Mouse (Mus musculus) olfactory bulb, adult 2 months (tissue): ENCODE results near the gene Tfb1m. TPM values are rescaled to one million over a fixed set of nuclear protein-coding genes. Genes with fewer than 3 reads are reported as not detected.

Experiments used
- H3K27ac ChIP-seq: fragments of 200-500 bp; 2 replicates; pipeline ENCODE4 v1.5.1; 2012; ENCODE audit warnings: low read depth, low read length; ENCODE audit not compliant: insufficient read depth
- H3K4me1 ChIP-seq: fragments of 200-500 bp; 2 replicates; pipeline ENCODE4 v1.6.1; 2012; ENCODE audit warnings: low read length; ENCODE audit not compliant: control insufficient read depth, insufficient read depth
- H3K4me3 ChIP-seq: fragments of 200-500 bp; 2 replicates; pipeline ENCODE4 v1.5.1; 2012; ENCODE audit warnings: mild to moderate bottlenecking, low read depth, low read length, moderate library complexity; ENCODE audit not compliant: insufficient read depth
- CTCF ChIP-seq: fragments of 200-500 bp; IDR thresholded peaks from 2 replicates; pipeline ENCODE4 v1.5.1; 2012; ENCODE audit warnings: low read depth, mild to moderate bottlenecking, low read length, moderate library complexity; ENCODE audit not compliant: insufficient read depth
- POLR2A ChIP-seq: fragments of 200-500 bp; IDR thresholded peaks from 2 replicates; pipeline ENCODE4 v1.6.1; 2012; ENCODE audit warnings: mild to moderate bottlenecking, low read depth, low read length, moderate library complexity; ENCODE audit not compliant: insufficient read depth
- WGBS: fragments of 180-500 bp; shearing (Covaris S2); methylation state at CpG from one replicate; pipeline ENCODE4 v1.1.7; 2018; 5-methylcytosine and 5-hydroxymethylcytosine counted together
- polyA plus RNA-seq: library from polyadenylated mRNA; stranded (reverse); fragments of >200 nt; gene quantifications from 2 replicates; pipeline ENCODE4 v1.2.4, GENCODE M21; 2012; ENCODE audit warnings: low replicate concordance; ENCODE audit not compliant: missing spikeins, insufficient read depth, insufficient read length

Tfb1m gene
- polyA plus RNA-seq, 1 experiment = not detected

GRCm38 (mm10) chr17:3558356-3558870 lies 832 bp upstream of the Tfb1m start:
- peak overlapping the region; percentile 54; the same call in 1 of the 2 replicates for H3K27ac ChIP-seq
- TF ChIP-seq CTCF (no peak), POLR2A (no peak)
- 21% methylated on average over 9 of the region's 9 CpGs for WGBS
- H3K4me3 ChIP-seq = no peak overlapping the region
- H3K4me1 ChIP-seq = no peaks in the 10 kb centered on the region

GRCm38 (mm10) chr17:3556251-3556650 lies 1.3 kb downstream of the Tfb1m start:
- Histone ChIP-seq H3K27ac (no peak overlapping the region), H3K4me3 (no peak overlapping the region), H3K4me1 (no peaks in the 10 kb centered on the region)
- no peak for TF ChIP-seq POLR2A
- no peak for TF ChIP-seq CTCF
- WGBS = 82% methylated on average over 1 of the region's 1 CpGs

GRCm38 (mm10) chr17:3547725-3548124 lies 9.9 kb downstream of the Tfb1m start:
- no peak overlapping the region for H3K27ac ChIP-seq
- H3K4me3 ChIP-seq = no peak overlapping the region
- TF ChIP-seq CTCF (no peak), POLR2A (no peak)
- WGBS = 50% methylated on average over 7 of the region's 7 CpGs
- no peaks in the 10 kb centered on the region for H3K4me1 ChIP-seq

GRCm38 (mm10) chr17:3541033-3541432 lies 16.5 kb downstream of the Tfb1m start:
- H3K27ac ChIP-seq = no peak overlapping the region
- no peak for TF ChIP-seq POLR2A
- TF ChIP-seq CTCF = no peak
- no peak overlapping the region for H3K4me3 ChIP-seq
- H3K4me1 ChIP-seq = no peaks in the 10 kb centered on the region
- WGBS = 81% methylated on average over 5 of the region's 5 CpGs

- Histone ChIP-seq H3K4me3 (no peak overlapping the region), H3K4me1 (no peaks in the 10 kb centered on the region), H3K27ac (no peak overlapping the region)
- no peak for TF ChIP-seq POLR2A
- no peak for TF ChIP-seq CTCF
- 56% methylated on average over 2 of the region's 2 CpGs for WGBS
Measured at GRCm38 (mm10) chr17:3540304-3540703, 17.3 kb downstream of the Tfb1m start.

GRCm38 (mm10) chr17:3533425-3533824 lies 24.2 kb downstream of the Tfb1m start:
- Histone ChIP-seq H3K27ac (no peak overlapping the region), H3K4me1 (peaks cover 16% of the 10 kb centered on the region), H3K4me3 (no peak overlapping the region)
- WGBS = 26% methylated on average over 1 of the region's 1 CpGs
- TF ChIP-seq POLR2A = no peak
- TF ChIP-seq CTCF = no peak

- WGBS = 49% methylated on average over 4 of the region's 4 CpGs
- TF ChIP-seq CTCF (no peak), POLR2A (no peak)
- Histone ChIP-seq H3K4me1 (peaks cover 16% of the 10 kb centered on the region), H3K4me3 (no peak within 1 kb of the TSS), H3K27ac (peak within 1 kb of the TSS; percentile 98)
Measured at GRCm38 (mm10) chr17:3532254-3532653, 25.3 kb downstream of the Tfb1m start, which contains the start of gene Cldn20. Cldn20 (plus strand) TSS chr17:3532554.

GRCm38 (mm10) chr17:3531641-3532040 lies 25.9 kb downstream of the Tfb1m start:
- Histone ChIP-seq H3K4me1 (peaks cover 16% of the 10 kb centered on the region), H3K27ac (peak overlapping the region; percentile 66), H3K4me3 (no peak overlapping the region)
- TF ChIP-seq CTCF = no peak
- no peak for TF ChIP-seq POLR2A
- 19% methylated on average over 1 of the region's 1 CpGs for WGBS

- Histone ChIP-seq H3K4me1 (peaks cover 16% of the 10 kb centered on the region), H3K4me3 (no peak overlapping the region), H3K27ac (peak overlapping the region; percentile 3; the same call in 1 of the 2 replicates)
- TF ChIP-seq CTCF (no peak), POLR2A (no peak)
- WGBS = 50% methylated on average over 7 of the region's 7 CpGs
Measured at GRCm38 (mm10) chr17:3530549-3530948, 27.0 kb downstream of the Tfb1m start.
